Comparison of ENCODE assay signal across 7 mouse cellular contexts in the genomic region with DNA sequence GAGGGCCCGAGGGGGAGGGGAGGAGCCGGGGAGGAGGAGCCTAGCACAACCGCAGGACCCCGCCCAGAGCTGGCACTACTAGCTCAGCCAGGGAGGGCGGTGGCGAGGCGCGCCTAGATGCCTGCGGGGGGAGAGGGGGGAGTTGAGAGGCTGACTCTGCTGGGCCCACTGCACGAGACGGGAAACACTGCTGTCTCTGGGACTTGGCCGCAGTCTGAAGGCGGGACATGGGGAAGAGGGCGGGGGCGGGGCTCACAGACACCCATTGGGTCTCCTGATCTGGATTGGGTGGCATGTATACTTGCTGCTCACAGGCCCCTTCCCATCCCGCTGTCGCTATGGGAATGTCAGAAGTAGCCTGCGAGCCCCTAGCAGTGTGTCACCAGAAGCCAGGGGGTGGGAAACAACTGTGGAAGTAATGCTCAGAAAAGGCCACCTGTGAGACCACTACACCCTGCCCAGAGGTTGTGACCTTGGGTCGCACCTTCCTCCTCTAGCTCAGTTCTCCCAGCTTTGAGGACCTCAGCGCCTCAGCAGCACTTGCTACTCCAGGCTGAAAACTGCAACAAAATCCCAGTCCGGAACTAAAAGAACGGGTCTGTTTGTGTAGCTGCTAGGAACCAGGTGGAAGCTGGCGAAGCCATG. TPM values are rescaled to one million over a fixed set of nuclear protein-coding genes. Genes with fewer than 3 reads are reported as not detected.
DNase-seq lines count a peak whose midpoint lies in the region; ATAC-seq and TF ChIP-seq lines count a peak whose summit lies in the region.

A gene (minus strand): TSS at position 216 of the 645 bp plus-strand sequence.

- no peaks in the 10 kb centered on the region for H3K36me3 ChIP-seq in embryonic facial prominence, embryonic 12.5 days
- H3K36me3 ChIP-seq in kidney, adult 2 months (ENCODE audit: control insufficient read depth, insufficient read depth, low read length) = no peaks in the 10 kb centered on the region
- no peaks in the 10 kb centered on the region for H3K36me3 ChIP-seq in limb, embryonic 12.5 days
- H3K36me3 ChIP-seq in midbrain, embryonic 15.5 days (replicated peaks) = no peaks in the 10 kb centered on the region
- H3K36me3 ChIP-seq in spleen, adult 2 months (ENCODE audit: control insufficient read depth, insufficient read depth, low read length) = no peaks in the 10 kb centered on the region

- WGBS in embryonic facial prominence, embryonic 12.5 days = 19% methylated on average over 20 of the region's 23 CpGs
- 2% methylated on average over 22 of the region's 23 CpGs for WGBS in kidney, adult 2 months
- WGBS in limb, embryonic 12.5 days = 11% methylated on average over 23 of the region's 23 CpGs
- 20% methylated on average over 21 of the region's 23 CpGs for WGBS in midbrain, embryonic 15.5 days
- WGBS in spleen, adult 2 months = 22% methylated on average over 21 of the region's 23 CpGs

- H3K9me3 ChIP-seq in embryonic facial prominence, embryonic 12.5 days = no peaks in the 10 kb centered on the region
- H3K9me3 ChIP-seq in limb, embryonic 12.5 days = no peaks in the 10 kb centered on the region
- H3K9me3 ChIP-seq in midbrain, embryonic 15.5 days = no peaks in the 10 kb centered on the region

- no peak for TF ChIP-seq POLR2A in kidney, adult 2 months (IDR thresholded peaks at IDR 0.05; ENCODE audit: low read depth, low read length)
- TF ChIP-seq POLR2A in spleen, adult 2 months (IDR thresholded peaks at IDR 0.05; ENCODE audit: low read depth, low read length) = no peak

- H3K4me3 ChIP-seq in embryonic facial prominence, embryonic 12.5 days = peak within 1 kb of the TSS; percentile 53
- peak within 1 kb of the TSS; percentile 84 for H3K4me3 ChIP-seq in kidney, adult 2 months (ENCODE audit: insufficient read depth, low read depth, low read length)
- H3K4me3 ChIP-seq in limb, embryonic 12.5 days (replicated peaks) = peak within 1 kb of the TSS; percentile 54
- peak within 1 kb of the TSS; percentile 52 for H3K4me3 ChIP-seq in midbrain, embryonic 15.5 days
- H3K4me3 ChIP-seq in spleen, adult 2 months (ENCODE audit: extremely low read depth, insufficient read depth, insufficient read length) = peak within 1 kb of the TSS; percentile 76

- ATAC-seq in embryonic facial prominence, embryonic 12.5 days (ENCODE audit: insufficient number of reproducible peaks, insufficient read depth, low FRiP score, low TSS enrichment) = peak; percentile 96
- ATAC-seq in limb, embryonic 12.5 days (ENCODE audit: insufficient number of reproducible peaks, insufficient read depth, low FRiP score, low TSS enrichment, low read depth) = peak; percentile 97
- peak; percentile 95 for ATAC-seq in midbrain, embryonic 15.5 days (replicated peaks)

- H3K4me2 ChIP-seq in embryonic facial prominence, embryonic 12.5 days (replicated peaks) = peak within 1 kb of the TSS; percentile 62
- peak within 1 kb of the TSS; percentile 61 for H3K4me2 ChIP-seq in limb, embryonic 12.5 days
- H3K4me2 ChIP-seq in midbrain, embryonic 15.5 days = peak within 1 kb of the TSS; percentile 66

- DNase-seq in adrenal gland, postnatal 25 days = peak; percentile 88
- DNase-seq in heart, adult 18-20 months = peak; percentile 87 to 94
- peak; percentile 94 for DNase-seq in kidney, adult 2 months
- DNase-seq in spleen, adult 2 months (ENCODE audit: low read depth in 1 of 2, low spot score in 2 of 2) = peak; percentile 55 to 81

- H3K9ac ChIP-seq in embryonic facial prominence, embryonic 12.5 days = peak within 1 kb of the TSS; percentile 50
- peak within 1 kb of the TSS; percentile 57 for H3K9ac ChIP-seq in limb, embryonic 12.5 days (replicated peaks)
- H3K9ac ChIP-seq in midbrain, embryonic 15.5 days = peak within 1 kb of the TSS; percentile 58

- TF ChIP-seq CTCF in kidney, adult 2 months (conservative IDR thresholded peaks at IDR 0.05; ENCODE audit: insufficient read depth, insufficient read length, low read depth, low read length) = no peak
- TF ChIP-seq CTCF in spleen, adult 2 months (IDR thresholded peaks at IDR 0.05; ENCODE audit: extremely low read depth, insufficient read depth, insufficient read length, insufficient replicate concordance) = no peak

- no peaks in the 10 kb centered on the region for H3K4me1 ChIP-seq in embryonic facial prominence, embryonic 12.5 days
- peaks cover 8% of the 10 kb centered on the region for H3K4me1 ChIP-seq in kidney, adult 2 months (ENCODE audit: control insufficient read depth, insufficient read depth, low read length)
- H3K4me1 ChIP-seq in limb, embryonic 12.5 days (replicated peaks) = no peaks in the 10 kb centered on the region; the same call in 1 of the 2 replicates
- peaks cover 10% of the 10 kb centered on the region for H3K4me1 ChIP-seq in midbrain, embryonic 15.5 days
- no peaks in the 10 kb centered on the region for H3K4me1 ChIP-seq in spleen, adult 2 months (ENCODE audit: control insufficient read depth, insufficient read depth, insufficient read length)

- no peaks in the 10 kb centered on the region for H3K27me3 ChIP-seq in embryonic facial prominence, embryonic 12.5 days
- H3K27me3 ChIP-seq in kidney, adult 2 months (replicated peaks; ENCODE audit: control insufficient read depth, insufficient read depth, low read length) = no peaks in the 10 kb centered on the region
- H3K27me3 ChIP-seq in limb, embryonic 12.5 days = peaks cover 5% of the 10 kb centered on the region; the same call in 1 of the 2 replicates
- H3K27me3 ChIP-seq in midbrain, embryonic 15.5 days (replicated peaks) = no peaks in the 10 kb centered on the region
- H3K27me3 ChIP-seq in spleen, adult 2 months (ENCODE audit: control insufficient read depth, insufficient read depth, low read length) = no peaks in the 10 kb centered on the region

- H3K27ac ChIP-seq in embryonic facial prominence, embryonic 12.5 days = peak within 1 kb of the TSS; percentile 88
- peak within 1 kb of the TSS; percentile 83 for H3K27ac ChIP-seq in kidney, adult 2 months (ENCODE audit: insufficient read depth, low read depth, low read length)
- peak within 1 kb of the TSS; percentile 92 for H3K27ac ChIP-seq in limb, embryonic 12.5 days
- peak within 1 kb of the TSS; percentile 91 for H3K27ac ChIP-seq in midbrain, embryonic 15.5 days
- peak within 1 kb of the TSS; percentile 67; the same call in 1 of the 2 replicates for H3K27ac ChIP-seq in spleen, adult 2 months (ENCODE audit: insufficient read depth, low read length)

RNA-seq across cellular contexts. Expression of the gene that starts here (rescaled TPM):
- total RNA-seq in adrenal gland, postnatal 25 days (2021) = 72.9 and 80.4 TPM in 2 replicates
- 36.2 and 36.4 TPM in 2 replicates for polyA plus RNA-seq in embryonic facial prominence, embryonic 12.5 days (2016; fragmentation: Nextera tagmentation; extraction: Ambion mirVana)
- total RNA-seq in heart, adult 18-20 months (2021) = 10 to 100 TPM; 62.7 to 69.8 TPM
- 23.7 and 24.1 TPM in 2 replicates for polyA plus RNA-seq in kidney, adult 2 months (2012; rRNA removed)
- 29.2 and 31.4 TPM in 2 replicates for polyA plus RNA-seq in limb, embryonic 12.5 days (2016; fragmentation: Nextera tagmentation; extraction: Ambion mirVana)
- 81.2 and 84.4 TPM in 2 replicates for polyA plus RNA-seq in midbrain, embryonic 15.5 days (2015; fragmentation: Nextera tagmentation; extraction: Ambion mirVana)
- polyA plus RNA-seq in spleen, adult 2 months (2012; rRNA removed) = 3.6 and 3.8 TPM in 2 replicates

Comparison
In these comparisons a context has a peak if more than half of its experiments do, and no peak if none do; other contexts are left out.
1. Peak in every context shown above with its lines: DNase-seq, ATAC-seq, H3K4me3 ChIP-seq and H3K27ac ChIP-seq.